Mouse (Mus musculus): ENCODE data around the gene Ahnak2. TPM values are rescaled to one million over a fixed set of nuclear protein-coding genes. Genes with fewer than 3 reads are reported as not detected.

Ahnak2 gene
- polyA plus RNA-seq, 1 experiment from 2014 or later: 0.13 TPM

- H3K4me3 ChIP-seq (ENCODE audit: low read depth, low read length): no peak overlapping the region
- no peak overlapping the region for H3K9ac ChIP-seq (replicated peaks; ENCODE audit: low read length)
- H3K9me3 ChIP-seq (replicated peaks; ENCODE audit: control insufficient read depth, low read length): no peaks in the 10 kb centered on the region
- no peak overlapping the region for H3K4me2 ChIP-seq (ENCODE audit: low read depth, low read length)
- H3K4me1 ChIP-seq (ENCODE audit: control insufficient read depth, insufficient read depth, low read length): no peaks in the 10 kb centered on the region; the same call in 1 of the 2 replicates
- no peak overlapping the region for H3K27ac ChIP-seq (replicated peaks; ENCODE audit: low read depth, low read length)
- DNase-seq (ENCODE audit: low spot score) (no peak), ATAC-seq (replicated peaks; ENCODE audit: insufficient number of reproducible peaks, low FRiP score, low TSS enrichment, low read depth) (no peak)
- WGBS: 92% methylated on average over 31 of the region's 31 CpGs
- no peaks in the 10 kb centered on the region for H3K27me3 ChIP-seq (ENCODE audit: control insufficient read depth, insufficient read depth, low read length)
- H3K36me3 ChIP-seq (replicated peaks; ENCODE audit: control insufficient read depth, insufficient read depth, low read depth, low read length): peaks cover 4% of the 10 kb centered on the region
These were observed 64.0 kb downstream of the Ahnak2 start for GRCm38 (mm10) chr12:112738281-112739022.

- peaks cover 4% of the 10 kb centered on the region for H3K36me3 ChIP-seq (replicated peaks; ENCODE audit: control insufficient read depth, insufficient read depth, low read depth, low read length)
- H3K9me3 ChIP-seq (replicated peaks; ENCODE audit: control insufficient read depth, low read length): no peaks in the 10 kb centered on the region
- DNase-seq (ENCODE audit: low spot score) (no peak), ATAC-seq (replicated peaks; ENCODE audit: insufficient number of reproducible peaks, low FRiP score, low TSS enrichment, low read depth) (no peak)
- WGBS: 94% methylated on average over 14 of the region's 14 CpGs
- no peak overlapping the region for H3K4me3 ChIP-seq (ENCODE audit: low read depth, low read length)
- H3K27ac ChIP-seq (replicated peaks; ENCODE audit: low read depth, low read length): no peak overlapping the region
- H3K27me3 ChIP-seq (ENCODE audit: control insufficient read depth, insufficient read depth, low read length): no peaks in the 10 kb centered on the region
- H3K9ac ChIP-seq (replicated peaks; ENCODE audit: low read length): no peak overlapping the region
- H3K4me1 ChIP-seq (ENCODE audit: control insufficient read depth, insufficient read depth, low read length): no peaks in the 10 kb centered on the region
- H3K4me2 ChIP-seq (ENCODE audit: low read depth, low read length): no peak overlapping the region
These were observed 64.7 kb downstream of the Ahnak2 start for GRCm38 (mm10) chr12:112737761-112738160.

- Histone ChIP-seq H3K4me2 (ENCODE audit: low read depth, low read length) (no peak overlapping the region), H3K4me1 (ENCODE audit: control insufficient read depth, insufficient read depth, low read length) (no peaks in the 10 kb centered on the region), H3K27me3 (ENCODE audit: control insufficient read depth, insufficient read depth, low read length) (no peaks in the 10 kb centered on the region), H3K27ac (replicated peaks; ENCODE audit: low read depth, low read length) (no peak overlapping the region), H3K36me3 (replicated peaks; ENCODE audit: control insufficient read depth, insufficient read depth, low read depth, low read length) (peaks cover 4% of the 10 kb centered on the region), H3K9me3 (replicated peaks; ENCODE audit: control insufficient read depth, low read length) (no peaks in the 10 kb centered on the region), H3K4me3 (ENCODE audit: low read depth, low read length) (no peak overlapping the region), H3K9ac (replicated peaks; ENCODE audit: low read length) (no peak overlapping the region)
- DNase-seq (ENCODE audit: low spot score): no peak
- WGBS: 88% methylated on average over 7 of the region's 7 CpGs
- ATAC-seq (replicated peaks; ENCODE audit: insufficient number of reproducible peaks, low FRiP score, low TSS enrichment, low read depth): no peak
These were observed 65.4 kb downstream of the Ahnak2 start for GRCm38 (mm10) chr12:112737081-112737480.

GRCm38 (mm10) chr12:112736636-112736925 lies 65.9 kb downstream of the Ahnak2 start:
- WGBS: 89% methylated on average over 10 of the region's 10 CpGs
- DNase-seq (ENCODE audit: low spot score) (no peak), ATAC-seq (replicated peaks; ENCODE audit: insufficient number of reproducible peaks, low FRiP score, low TSS enrichment, low read depth) (no peak)
- H3K4me2 ChIP-seq (ENCODE audit: low read depth, low read length): no peak overlapping the region
- no peaks in the 10 kb centered on the region for H3K9me3 ChIP-seq (replicated peaks; ENCODE audit: control insufficient read depth, low read length)
- no peak overlapping the region for H3K9ac ChIP-seq (replicated peaks; ENCODE audit: low read length)
- H3K27me3 ChIP-seq (ENCODE audit: control insufficient read depth, insufficient read depth, low read length): no peaks in the 10 kb centered on the region
- no peak overlapping the region for H3K27ac ChIP-seq (replicated peaks; ENCODE audit: low read depth, low read length)
- H3K36me3 ChIP-seq (replicated peaks; ENCODE audit: control insufficient read depth, insufficient read depth, low read depth, low read length): peaks cover 4% of the 10 kb centered on the region
- H3K4me1 ChIP-seq (ENCODE audit: control insufficient read depth, insufficient read depth, low read length): no peaks in the 10 kb centered on the region
- no peak overlapping the region for H3K4me3 ChIP-seq (ENCODE audit: low read depth, low read length)

- no peak overlapping the region for H3K4me3 ChIP-seq (ENCODE audit: low read depth, low read length)
- no peaks in the 10 kb centered on the region for H3K27me3 ChIP-seq (ENCODE audit: control insufficient read depth, insufficient read depth, low read length)
- ATAC-seq (replicated peaks; ENCODE audit: insufficient number of reproducible peaks, low FRiP score, low TSS enrichment, low read depth) (no peak), DNase-seq (ENCODE audit: low spot score) (no peak)
- no peaks in the 10 kb centered on the region for H3K4me1 ChIP-seq (ENCODE audit: control insufficient read depth, insufficient read depth, low read length)
- H3K9ac ChIP-seq (replicated peaks; ENCODE audit: low read length): no peak overlapping the region
- 90% methylated on average over 29 of the region's 29 CpGs for WGBS
- no peak overlapping the region for H3K27ac ChIP-seq (replicated peaks; ENCODE audit: low read depth, low read length)
- no peak overlapping the region for H3K4me2 ChIP-seq (ENCODE audit: low read depth, low read length)
- H3K9me3 ChIP-seq (replicated peaks; ENCODE audit: control insufficient read depth, low read length): no peaks in the 10 kb centered on the region
- H3K36me3 ChIP-seq (replicated peaks; ENCODE audit: control insufficient read depth, insufficient read depth, low read depth, low read length): peaks cover 4% of the 10 kb centered on the region
These were observed 66.4 kb downstream of the Ahnak2 start for GRCm38 (mm10) chr12:112735896-112736635.

GRCm38 (mm10) chr12:112734881-112735655 lies 67.4 kb downstream of the Ahnak2 start:
- H3K36me3 ChIP-seq (replicated peaks; ENCODE audit: control insufficient read depth, insufficient read depth, low read depth, low read length): peaks cover 4% of the 10 kb centered on the region
- H3K9ac ChIP-seq (replicated peaks; ENCODE audit: low read length): no peak overlapping the region
- no peak overlapping the region for H3K4me2 ChIP-seq (ENCODE audit: low read depth, low read length)
- no peak overlapping the region for H3K4me3 ChIP-seq (ENCODE audit: low read depth, low read length)
- 88% methylated on average over 19 of the region's 19 CpGs for WGBS
- no peaks in the 10 kb centered on the region for H3K4me1 ChIP-seq (ENCODE audit: control insufficient read depth, insufficient read depth, low read length)
- no peak overlapping the region for H3K27ac ChIP-seq (replicated peaks; ENCODE audit: low read depth, low read length)
- no peaks in the 10 kb centered on the region for H3K27me3 ChIP-seq (ENCODE audit: control insufficient read depth, insufficient read depth, low read length)
- DNase-seq (ENCODE audit: low spot score) (no peak), ATAC-seq (replicated peaks; ENCODE audit: insufficient number of reproducible peaks, low FRiP score, low TSS enrichment, low read depth) (no peak)
- H3K9me3 ChIP-seq (replicated peaks; ENCODE audit: control insufficient read depth, low read length): no peaks in the 10 kb centered on the region

- WGBS: 80% methylated on average over 2 of the region's 2 CpGs
- H3K9ac ChIP-seq (replicated peaks; ENCODE audit: low read length): no peak overlapping the region
These were observed 68.2 kb downstream of the Ahnak2 start for GRCm38 (mm10) chr12:112734108-112734820.

More at GRCm38 (mm10) chr12:112734108-112734820, 68.2 kb downstream of the Ahnak2 start:
- H3K27ac ChIP-seq (replicated peaks; ENCODE audit: low read depth, low read length): no peak overlapping the region
- no peaks in the 10 kb centered on the region for H3K27me3 ChIP-seq (ENCODE audit: control insufficient read depth, insufficient read depth, low read length)
- DNase-seq (ENCODE audit: low spot score) (no peak), ATAC-seq (replicated peaks; ENCODE audit: insufficient number of reproducible peaks, low FRiP score, low TSS enrichment, low read depth) (no peak)
- H3K36me3 ChIP-seq (replicated peaks; ENCODE audit: control insufficient read depth, insufficient read depth, low read depth, low read length): peaks cover 4% of the 10 kb centered on the region
- no peaks in the 10 kb centered on the region for H3K9me3 ChIP-seq (replicated peaks; ENCODE audit: control insufficient read depth, low read length)
- H3K4me1 ChIP-seq (ENCODE audit: control insufficient read depth, insufficient read depth, low read length): no peaks in the 10 kb centered on the region
- no peak overlapping the region for H3K4me3 ChIP-seq (ENCODE audit: low read depth, low read length)
- no peak overlapping the region for H3K4me2 ChIP-seq (ENCODE audit: low read depth, low read length)

All from embryonic facial prominence, embryonic 11.5 days (tissue).